Mouse (Mus musculus) layer of hippocampus, adult 9-10 months (tissue): ENCODE data around the gene Crocc.

Experiments used
- DNase-seq: peaks from one replicate; pipeline ENCODE4 v3.0.0; 2022; ENCODE audit warnings: low spot score

The Crocc gene

GRCm38 (mm10) chr4:141067516-141068046 is 7.2 kb upstream of the Crocc start:
- DNase-seq, result no peak

- no peak for DNase-seq
These were observed 6.6 kb upstream of the Crocc start for GRCm38 (mm10) chr4:141066709-141067515.

GRCm38 (mm10) chr4:141065123-141065522 is 4.8 kb upstream of the Crocc start:
- peak; percentile 47 for DNase-seq

GRCm38 (mm10) chr4:141064104-141064659 is 3.8 kb upstream of the Crocc start:
- no peak for DNase-seq

GRCm38 (mm10) chr4:141059616-141060425 is 529 bp downstream of the Crocc start:
- no peak for DNase-seq

GRCm38 (mm10) chr4:141058835-141059234 is 1.5 kb downstream of the Crocc start:
- no peak for DNase-seq

- DNase-seq, result no peak
These were observed 3.4 kb downstream of the Crocc start for GRCm38 (mm10) chr4:141056970-141057369.

GRCm38 (mm10) chr4:141053568-141054161 is 6.7 kb downstream of the Crocc start:
- DNase-seq, result peak; percentile 51

- DNase-seq, result no peak
These were observed 7.2 kb downstream of the Crocc start for GRCm38 (mm10) chr4:141053138-141053537.

GRCm38 (mm10) chr4:141052442-141052841 is 7.9 kb downstream of the Crocc start:
- DNase-seq, result no peak

- DNase-seq, result no peak
These were observed 10.9 kb downstream of the Crocc start for GRCm38 (mm10) chr4:141049476-141049835.

GRCm38 (mm10) chr4:141048810-141049475 is 11.4 kb downstream of the Crocc start:
- DNase-seq, result no peak

- no peak for DNase-seq
These were observed 15.5 kb downstream of the Crocc start for GRCm38 (mm10) chr4:141044816-141045215.

- no peak for DNase-seq
These were observed 19.2 kb downstream of the Crocc start for GRCm38 (mm10) chr4:141041117-141041516.

GRCm38 (mm10) chr4:141033606-141034549 is 26.5 kb downstream of the Crocc start:
- no peak for DNase-seq

GRCm38 (mm10) chr4:141031733-141032132 is 28.6 kb downstream of the Crocc start:
- peak; percentile 60 for DNase-seq

GRCm38 (mm10) chr4:141030541-141031206 is 29.7 kb downstream of the Crocc start:
- DNase-seq, result no peak

GRCm38 (mm10) chr4:141024992-141025391 is 35.4 kb downstream of the Crocc start:
- DNase-seq, result no peak

- no peak for DNase-seq
These were observed 36.3 kb downstream of the Crocc start for GRCm38 (mm10) chr4:141024052-141024451.

GRCm38 (mm10) chr4:141021614-141021929 is 38.8 kb downstream of the Crocc start:
- no peak for DNase-seq
